Mouse (Mus musculus) ES-E14 (cell line): Measurements from ENCODE around the gene Ccnq. TPM values are rescaled to one million over a fixed set of nuclear protein-coding genes. Genes with fewer than 3 reads are reported as not detected.

ENCODE experiments used
- DNase-seq: peaks from one replicate; pipeline ENCODE4 v3.0.0-alpha.2; 2013; ENCODE audit warnings: low read depth, low spot score
- H3K27ac ChIP-seq: 2 replicates; pipeline ENCODE4 v1.5.1; 2012; ENCODE audit warnings: low read depth, mild to moderate bottlenecking, low read length, moderate library complexity, mixed read lengths; ENCODE audit not compliant: poor library complexity, insufficient read depth, severe bottlenecking
- H3K36me3 ChIP-seq: 2 replicates; pipeline ENCODE4 v1.6.1; 2012; ENCODE audit warnings: mild to moderate bottlenecking, low read length, moderate library complexity, mixed read lengths; ENCODE audit not compliant: control insufficient read depth, poor library complexity, insufficient read depth, severe bottlenecking
- H3K4me1 ChIP-seq, 2 experiments: fragments of 150-350 bp in 1 of 2; sonication (generic) in 1 of 2; 2 replicates each; pipeline ENCODE4 v1.6.1; 2012; ENCODE audit warnings: low read length in 2 of 2, mild to moderate bottlenecking in 1 of 2, mixed read lengths in 1 of 2; ENCODE audit not compliant: control insufficient read depth in 2 of 2, insufficient read depth in 2 of 2, poor library complexity in 1 of 2
- H3K4me3 ChIP-seq, 2 experiments: fragments of 150-350 bp in 1 of 2; sonication (generic) in 1 of 2; 2 replicates each; pipeline ENCODE4 v1.5.1; 2012; ENCODE audit warnings: low read length in 2 of 2, low read depth in 1 of 2, mild to moderate bottlenecking in 1 of 2, mixed read lengths in 1 of 2; ENCODE audit not compliant: insufficient read depth in 1 of 2, poor library complexity in 1 of 2, severe bottlenecking in 1 of 2
- H3K9ac ChIP-seq: 2 replicates; pipeline ENCODE4 v1.6.1; 2012; ENCODE audit warnings: low read depth, mild to moderate bottlenecking, low read length, mixed read lengths; ENCODE audit not compliant: poor library complexity, insufficient read depth, severe bottlenecking
- H3K9me3 ChIP-seq: fragments of 150-350 bp; sonication (generic); 2 replicates; pipeline ENCODE4 v1.6.1; 2012; ENCODE audit warnings: low read depth, mild to moderate bottlenecking, low read length; ENCODE audit not compliant: control insufficient read depth, insufficient read depth
- CHD2 ChIP-seq: IDR thresholded peaks from 2 replicates; pipeline ENCODE4 v1.6.1; 2014; ENCODE audit warnings: mild to moderate bottlenecking, low read depth, low read length, inconsistent platforms
- HCFC1 ChIP-seq: IDR thresholded peaks from 2 replicates; pipeline ENCODE4 v1.6.1; 2012; ENCODE audit warnings: low read length, inconsistent platforms, borderline replicate concordance; ENCODE audit not compliant: insufficient read depth
- MAFK ChIP-seq: IDR thresholded peaks from 2 replicates; pipeline ENCODE4 v1.6.1; 2014; ENCODE audit warnings: mild to moderate bottlenecking, low read depth, low read length, inconsistent platforms; ENCODE audit not compliant: insufficient read depth
- ZC3H11A ChIP-seq: IDR thresholded peaks from 2 replicates; pipeline ENCODE4 v1.6.1; 2012; ENCODE audit warnings: low read depth, mild to moderate bottlenecking, inconsistent platforms, low read length, borderline replicate concordance
- ZNF384 ChIP-seq: IDR thresholded peaks from 2 replicates; pipeline ENCODE4 v1.6.1; 2012; ENCODE audit warnings: low read depth, low read length, inconsistent platforms
- in situ Hi-C, 2 experiments: fragments of 600-800 bp; cut with MboI; formaldehyde crosslinking; loops; one replicate each; pipeline ENCODE4 v1.15.1; 2025; ENCODE audit warnings: low sequenced_read_pairs in 2 of 2, inconsistent platforms in 1 of 2; ENCODE audit not compliant: unreplicated experiment in 2 of 2
- total RNA-seq: library from RNA; depleted of rRNA; stranded (reverse); fragments of 300-350 nt; gene quantifications from 2 replicates; pipeline ENCODE4 v1.2.3, GENCODE M21; 2012

The Ccnq gene
- total RNA-seq, 1 experiment = 35.7 TPM

- no peak overlapping the region for H3K27ac ChIP-seq
- TF ChIP-seq CHD2 (no peak), MAFK (no peak), HCFC1 (no peak), ZNF384 (no peak), ZC3H11A (no peak)
- DNase-seq = no peak
- H3K36me3 ChIP-seq = peaks cover 4% of the 10 kb centered on the region; the same call in 1 of the 2 replicates
- H3K4me1 ChIP-seq = peaks cover 0 to 4% of the 10 kb centered on the region in 2 experiments; a peak in 1 of 4 replicates
- H3K9ac ChIP-seq = no peak overlapping the region
- in situ Hi-C loops = no loop called here
- no peak overlapping the region for H3K4me3 ChIP-seq
- no peaks in the 10 kb centered on the region for H3K9me3 ChIP-seq
Measured at GRCm38 (mm10) chr11:78746264-78746663, 5.3 kb downstream of the Ccnq start.

GRCm38 (mm10) chr11:78745475-78745874 is 6.1 kb downstream of the Ccnq start:
- Histone ChIP-seq H3K4me1 (peaks cover 0 to 4% of the 10 kb centered on the region in 2 experiments; a peak in 1 of 4 replicates), H3K9me3 (no peaks in the 10 kb centered on the region), H3K27ac (no peak overlapping the region), H3K36me3 (peaks cover 4% of the 10 kb centered on the region; the same call in 1 of the 2 replicates), H3K9ac (no peak overlapping the region), H3K4me3 (no peak overlapping the region)
- in situ Hi-C loops = no loop called here
- TF ChIP-seq HCFC1 (no peak), ZNF384 (no peak), ZC3H11A (no peak), MAFK (no peak), CHD2 (no peak)
- no peak for DNase-seq

DNA sequence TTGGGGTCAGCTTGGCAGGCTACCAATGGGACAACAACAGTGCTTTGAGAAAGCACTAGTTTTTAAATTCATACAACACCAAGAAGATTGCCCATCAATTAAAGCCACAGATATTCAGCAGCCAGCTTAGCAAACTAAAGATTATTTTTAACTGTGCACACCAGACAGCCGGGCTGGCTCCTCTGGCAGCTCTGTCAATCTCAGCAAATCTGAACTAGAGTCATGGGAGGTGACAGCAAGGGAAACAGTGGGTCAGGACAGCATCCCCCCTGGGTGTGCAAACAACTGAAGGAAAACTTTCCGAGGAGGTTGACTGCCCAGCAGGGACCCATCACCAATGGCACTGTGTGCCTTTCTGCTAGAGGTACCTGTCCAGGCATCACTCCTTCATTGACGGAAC is 9.1 kb downstream of the Ccnq start:
- no peak overlapping the region for H3K4me3 ChIP-seq
- 0 out of 4 replicates have a peak, but pooled peaks cover 0 to 2% of the 10 kb centered on the region in 2 experiments for H3K4me1 ChIP-seq
- H3K9ac ChIP-seq = no peak overlapping the region
- no peak for DNase-seq
- no peaks in the 10 kb centered on the region for H3K36me3 ChIP-seq
- in situ Hi-C loops = no loop called here
- no peak for TF ChIP-seq CHD2
- TF ChIP-seq MAFK = no peak
- TF ChIP-seq ZNF384 = no peak
- TF ChIP-seq HCFC1 = no peak
- no peak for TF ChIP-seq ZC3H11A
- no peak overlapping the region for H3K27ac ChIP-seq
- H3K9me3 ChIP-seq = no peaks in the 10 kb centered on the region

- 0 out of 4 replicates have a peak, but pooled peaks cover 0 to 2% of the 10 kb centered on the region in 2 experiments for H3K4me1 ChIP-seq
- no peaks in the 10 kb centered on the region for H3K36me3 ChIP-seq
- H3K4me3 ChIP-seq = no peak overlapping the region
- no peak overlapping the region for H3K9ac ChIP-seq
- H3K27ac ChIP-seq = no peak overlapping the region
- no peak for DNase-seq
- no peaks in the 10 kb centered on the region for H3K9me3 ChIP-seq
- in situ Hi-C loops = no loop called here
- TF ChIP-seq ZNF384 = no peak
- no peak for TF ChIP-seq ZC3H11A
- no peak for TF ChIP-seq MAFK
- TF ChIP-seq CHD2 = no peak
- TF ChIP-seq HCFC1 = no peak
Measured at GRCm38 (mm10) chr11:78741958-78742357, 9.6 kb downstream of the Ccnq start.

- H3K9me3 ChIP-seq = no peaks in the 10 kb centered on the region
- no peak overlapping the region for H3K4me3 ChIP-seq
- DNase-seq = no peak
- TF ChIP-seq ZC3H11A (no peak), CHD2 (no peak), MAFK (no peak), ZNF384 (no peak), HCFC1 (no peak)
- 0 out of 4 replicates have a peak, but pooled peaks cover 0 to 2% of the 10 kb centered on the region in 2 experiments for H3K4me1 ChIP-seq
- in situ Hi-C loops = no loop called here
- H3K27ac ChIP-seq = no peak overlapping the region
- H3K9ac ChIP-seq = no peak overlapping the region
- H3K36me3 ChIP-seq = no peaks in the 10 kb centered on the region
Measured at GRCm38 (mm10) chr11:78739361-78739760, 12.2 kb downstream of the Ccnq start.
